Mouse (Mus musculus) granulocyte monocyte progenitor cell, adult 5-6 weeks (primary cell): ENCODE data around the gene Epb42. TPM values are rescaled to one million over a fixed set of nuclear protein-coding genes. Genes with fewer than 3 reads are reported as not detected.
"Not testable (repeated sequence)": the region's sequence is repeated elsewhere in the genome, so short reads cannot be mapped to it uniquely, and the experiment has no call there.

Source experiments
- ATAC-seq: replicated peaks from 2 replicates; pipeline ENCODE4 v1.8.0; 2016; ENCODE audit warnings: mild to moderate bottlenecking, moderate TSS enrichment, inconsistent platforms; ENCODE audit not compliant: poor library complexity, severe bottlenecking
- total RNA-seq, 2 experiments: library from RNA; stranded (forward) in 1 of 2; stranded (reverse) in 1 of 2; fragments of 200-712, 200-1000 nt in 1 of 2; fragments of >200 nt in 1 of 2; fragmentation: Nextera tagmentation in 1 of 2; gene quantifications; 2 replicates each; pipeline ENCODE4 v1.2.3; 2014 to 2017

Gene Epb42
- total RNA-seq (2014; fragmentation: Nextera tagmentation), result not detected in 2 replicates
- not detected in 2 replicates for total RNA-seq (2017)

GRCm38 (mm10) chr2:121036733-121037341, at the start of gene Epb42:
TSS of gene Epb42 (minus strand) at chr2:121037072.
- no peak for ATAC-seq

GRCm38 (mm10) chr2:121085480-121086185, 48.8 kb upstream of the Epb42 start, which contains the start of gene Tgm5:
TSS of gene Tgm5 (minus strand) at chr2:121085841.
- ATAC-seq, result no peak; the same call in 1 of the 2 replicates

- peak; percentile 97 for ATAC-seq
Measured at GRCm38 (mm10) chr2:121082626-121083025, 45.8 kb upstream of the Epb42 start.

- ATAC-seq, result peak; percentile 55; the same call in 1 of the 2 replicates
Measured at GRCm38 (mm10) chr2:121074747-121075146, 37.9 kb upstream of the Epb42 start.

- no peak for ATAC-seq
Measured at GRCm38 (mm10) chr2:121071871-121072270, 35.0 kb upstream of the Epb42 start.

GRCm38 (mm10) chr2:121069506-121069905, 32.6 kb upstream of the Epb42 start:
- no peak for ATAC-seq

GRCm38 (mm10) chr2:121067116-121067515, 30.2 kb upstream of the Epb42 start:
- no peak for ATAC-seq

GRCm38 (mm10) chr2:121061315-121061714, 24.4 kb upstream of the Epb42 start:
- ATAC-seq, result no peak

GRCm38 (mm10) chr2:121057997-121058396, 21.1 kb upstream of the Epb42 start:
- no peak for ATAC-seq

GRCm38 (mm10) chr2:121055915-121056314, 19.0 kb upstream of the Epb42 start:
- no peak for ATAC-seq

- ATAC-seq, result no peak
Measured at GRCm38 (mm10) chr2:121054060-121054459, 17.2 kb upstream of the Epb42 start.

- ATAC-seq, result no peak
Measured at GRCm38 (mm10) chr2:121052176-121052575, 15.3 kb upstream of the Epb42 start.

GRCm38 (mm10) chr2:121045653-121046052, 8.8 kb upstream of the Epb42 start:
- no peak for ATAC-seq

- no peak for ATAC-seq
Measured at GRCm38 (mm10) chr2:121041098-121041497, 4.2 kb upstream of the Epb42 start.

- ATAC-seq, result no peak
Measured at GRCm38 (mm10) chr2:121039382-121039781, 2.5 kb upstream of the Epb42 start.

GRCm38 (mm10) chr2:121038851-121039250, 2.0 kb upstream of the Epb42 start:
- not testable (repeated sequence) for ATAC-seq

- ATAC-seq, result no peak
Measured at GRCm38 (mm10) chr2:121022918-121023317, 14.0 kb downstream of the Epb42 start.

GRCm38 (mm10) chr2:121017151-121017550, 19.7 kb downstream of the Epb42 start:
- ATAC-seq, result no peak

GRCm38 (mm10) chr2:121016226-121016625, 20.6 kb downstream of the Epb42 start:
- ATAC-seq, result no peak

- ATAC-seq, result no peak
Measured at GRCm38 (mm10) chr2:121015507-121015906, 21.4 kb downstream of the Epb42 start.

- ATAC-seq, result no peak
Measured at GRCm38 (mm10) chr2:121012676-121013075, 24.2 kb downstream of the Epb42 start.
